Mouse (Mus musculus) bone marrow macrophage, adult 2 months (primary cell): ENCODE data around the gene Bcl9.

Experiments used
- CTCF ChIP-seq: IDR thresholded peaks from 2 replicates; pipeline ENCODE4 v1.5.1; 2012; ENCODE audit warnings: low read depth, mild to moderate bottlenecking, low read length, moderate library complexity
- POLR2A ChIP-seq: IDR thresholded peaks from 2 replicates; pipeline ENCODE4 v1.6.1; 2012; ENCODE audit warnings: mild to moderate bottlenecking, low read depth, low read length, borderline replicate concordance

DNA sequence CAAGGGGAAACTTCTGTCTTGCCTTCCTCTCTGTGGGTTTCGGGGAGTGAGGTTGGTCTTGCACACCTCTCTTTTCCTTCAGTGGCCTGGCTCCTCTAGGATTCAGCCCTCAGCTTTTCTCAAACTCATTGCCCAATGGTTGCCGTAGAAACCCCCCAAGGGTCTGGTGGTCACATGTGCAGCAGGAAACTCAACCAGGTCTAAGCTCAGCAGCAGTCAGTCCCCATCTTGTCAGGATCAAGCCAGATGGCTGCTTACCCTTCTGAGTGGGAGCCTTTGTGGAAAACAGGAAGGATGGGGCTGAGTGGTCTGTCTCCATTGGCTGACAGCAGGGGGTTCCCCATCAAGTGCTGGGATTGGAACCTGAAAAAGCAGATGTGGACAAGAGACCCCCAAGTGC, 15.7 kb upstream of the Bcl9 start:
- TF ChIP-seq CTCF (no peak), POLR2A (no peak)
